Mouse (Mus musculus): Measurements from ENCODE around the gene BC048403. TPM values are rescaled to one million over a fixed set of nuclear protein-coding genes. Genes with fewer than 3 reads are reported as not detected.

BC048403 gene
- polyA plus RNA-seq, 1 experiment from 2014 or later = 2.0 TPM

DNA sequence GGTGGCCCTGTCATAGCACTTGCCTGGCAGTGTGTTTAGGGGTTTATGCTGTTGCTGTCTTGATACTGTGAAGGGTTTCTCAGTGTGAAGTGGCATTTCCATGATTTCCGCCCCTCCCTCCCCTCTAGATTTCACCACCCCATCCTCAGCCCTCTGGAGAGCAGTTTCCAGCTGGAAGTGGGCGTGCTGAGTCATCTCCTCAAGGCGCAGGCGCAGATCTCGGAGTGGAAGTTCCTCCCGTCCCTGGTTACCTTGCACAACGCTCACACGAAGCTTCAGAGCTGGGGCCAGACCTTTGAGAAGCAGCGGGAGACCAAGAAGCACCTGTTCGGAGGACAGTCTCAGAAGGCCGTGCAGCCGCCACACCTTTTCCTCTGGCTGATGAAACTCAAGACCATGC is 10.4 kb downstream of the BC048403 start:
- Histone ChIP-seq H3K9me3 (replicated peaks; ENCODE audit: control insufficient read depth, low read length) (no peaks in the 10 kb centered on the region), H3K27me3 (replicated peaks; ENCODE audit: control insufficient read depth, insufficient read depth, low read length) (no peaks in the 10 kb centered on the region), H3K36me3 (ENCODE audit: control insufficient read depth, insufficient read depth, low read length) (peaks cover 32% of the 10 kb centered on the region), H3K9ac (ENCODE audit: low read length) (no peak overlapping the region), H3K4me1 (ENCODE audit: control insufficient read depth, insufficient read depth, low read length) (no peaks in the 10 kb centered on the region), H3K4me3 (ENCODE audit: low read depth, low read length) (no peak overlapping the region), H3K4me2 (ENCODE audit: low read length) (no peak overlapping the region), H3K27ac (ENCODE audit: low read depth, low read length) (no peak overlapping the region)
- DNase-seq (ENCODE audit: low spot score) (no peak), ATAC-seq (no peak)
- WGBS = 93% methylated on average over 12 of the region's 12 CpGs

DNA sequence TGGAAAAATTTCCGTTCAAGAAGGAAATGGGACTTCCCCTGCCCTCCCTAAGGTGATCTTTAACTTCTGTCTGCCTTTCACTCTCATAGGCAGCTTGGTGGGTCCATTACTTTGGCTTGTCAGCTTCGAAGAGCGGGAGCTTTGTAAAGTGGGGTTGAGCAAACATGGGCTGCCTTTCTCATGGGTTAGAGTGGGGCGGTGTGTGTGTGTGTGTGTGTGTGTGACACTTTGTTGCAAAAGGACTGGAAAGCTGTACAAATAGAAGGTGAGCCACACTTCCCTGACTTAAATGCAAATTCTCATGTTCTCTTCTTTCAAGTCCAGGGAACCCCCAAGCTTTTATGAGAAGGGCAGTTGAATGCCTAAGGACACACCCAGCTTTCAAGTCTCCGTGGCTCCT is 14.5 kb downstream of the BC048403 start:
- H3K27ac ChIP-seq (ENCODE audit: low read depth, low read length) = no peak overlapping the region
- H3K4me2 ChIP-seq (ENCODE audit: low read length) = no peak overlapping the region
- ATAC-seq (no peak), DNase-seq (ENCODE audit: low spot score) (no peak)
- no peak overlapping the region for H3K9ac ChIP-seq (ENCODE audit: low read length)
- no peak overlapping the region for H3K4me3 ChIP-seq (ENCODE audit: low read depth, low read length)
- 0 out of 2 replicates have a peak, but pooled peaks cover 9% of the 10 kb centered on the region for H3K36me3 ChIP-seq (ENCODE audit: control insufficient read depth, insufficient read depth, low read length)
- H3K4me1 ChIP-seq (ENCODE audit: control insufficient read depth, insufficient read depth, low read length) = no peaks in the 10 kb centered on the region
- WGBS = 89% methylated on average over 5 of the region's 5 CpGs
- no peaks in the 10 kb centered on the region for H3K27me3 ChIP-seq (replicated peaks; ENCODE audit: control insufficient read depth, insufficient read depth, low read length)
- no peaks in the 10 kb centered on the region for H3K9me3 ChIP-seq (replicated peaks; ENCODE audit: control insufficient read depth, low read length)

DNA sequence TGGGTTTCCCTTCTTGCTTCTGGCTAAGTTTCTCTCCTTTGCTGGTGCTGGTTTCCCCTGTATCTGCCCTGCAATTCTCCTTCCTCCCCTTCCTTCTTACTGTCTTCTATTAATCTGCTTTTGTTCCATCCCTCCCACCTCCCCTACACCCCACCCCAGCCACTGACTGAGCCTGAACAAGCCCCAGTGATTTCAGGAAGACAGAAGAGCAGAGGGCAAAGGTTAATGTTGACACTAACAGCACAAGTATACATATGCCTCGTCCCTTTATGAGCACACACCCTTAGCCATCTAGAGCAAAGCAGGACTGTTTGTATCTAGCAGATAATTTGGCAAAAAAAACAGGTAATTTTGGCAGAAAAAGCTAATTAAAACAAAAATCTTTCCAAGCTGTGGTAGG is 16.1 kb downstream of the BC048403 start:
- Histone ChIP-seq H3K9me3 (replicated peaks; ENCODE audit: control insufficient read depth, low read length) (no peaks in the 10 kb centered on the region), H3K4me3 (ENCODE audit: low read depth, low read length) (no peak overlapping the region), H3K4me2 (ENCODE audit: low read length) (no peak overlapping the region), H3K4me1 (ENCODE audit: control insufficient read depth, insufficient read depth, low read length) (no peaks in the 10 kb centered on the region), H3K27ac (ENCODE audit: low read depth, low read length) (no peak overlapping the region), H3K27me3 (replicated peaks; ENCODE audit: control insufficient read depth, insufficient read depth, low read length) (no peaks in the 10 kb centered on the region), H3K36me3 (ENCODE audit: control insufficient read depth, insufficient read depth, low read length) (0 out of 2 replicates have a peak, but pooled peaks cover 9% of the 10 kb centered on the region), H3K9ac (ENCODE audit: low read length) (no peak overlapping the region)
- DNase-seq (ENCODE audit: low spot score) (no peak), ATAC-seq (no peak)
- 55% methylated on average over 1 of the region's 1 CpGs for WGBS

DNA sequence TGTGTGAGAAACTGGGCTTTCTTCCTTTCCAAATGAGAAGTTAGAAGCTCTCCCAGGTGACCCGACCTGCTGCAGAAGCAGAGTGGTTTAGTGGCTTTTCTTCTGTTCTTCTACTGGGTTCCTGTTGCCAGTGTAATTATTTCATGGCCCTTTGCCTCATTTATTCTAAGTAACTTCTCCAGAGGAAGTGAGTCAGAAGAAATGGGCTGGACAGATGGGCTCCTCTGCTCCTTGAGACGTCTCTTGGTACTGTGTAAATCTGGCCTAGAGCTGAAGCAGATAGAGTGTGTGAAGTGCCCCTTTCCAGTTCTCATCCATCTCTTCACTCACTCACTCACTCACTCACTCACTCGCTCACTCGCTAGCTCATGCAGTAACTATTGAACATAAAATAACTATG is 16.9 kb downstream of the BC048403 start:
- Histone ChIP-seq H3K4me2 (ENCODE audit: low read length) (no peak overlapping the region), H3K36me3 (ENCODE audit: control insufficient read depth, insufficient read depth, low read length) (0 out of 2 replicates have a peak, but pooled peaks cover 5% of the 10 kb centered on the region), H3K27ac (ENCODE audit: low read depth, low read length) (no peak overlapping the region), H3K27me3 (replicated peaks; ENCODE audit: control insufficient read depth, insufficient read depth, low read length) (no peaks in the 10 kb centered on the region), H3K4me1 (ENCODE audit: control insufficient read depth, insufficient read depth, low read length) (no peaks in the 10 kb centered on the region), H3K9me3 (replicated peaks; ENCODE audit: control insufficient read depth, low read length) (no peaks in the 10 kb centered on the region), H3K4me3 (ENCODE audit: low read depth, low read length) (no peak overlapping the region), H3K9ac (ENCODE audit: low read length) (no peak overlapping the region)
- no peak for ATAC-seq
- 82% methylated on average over 4 of the region's 4 CpGs for WGBS
- DNase-seq (ENCODE audit: low spot score) = no peak

DNA sequence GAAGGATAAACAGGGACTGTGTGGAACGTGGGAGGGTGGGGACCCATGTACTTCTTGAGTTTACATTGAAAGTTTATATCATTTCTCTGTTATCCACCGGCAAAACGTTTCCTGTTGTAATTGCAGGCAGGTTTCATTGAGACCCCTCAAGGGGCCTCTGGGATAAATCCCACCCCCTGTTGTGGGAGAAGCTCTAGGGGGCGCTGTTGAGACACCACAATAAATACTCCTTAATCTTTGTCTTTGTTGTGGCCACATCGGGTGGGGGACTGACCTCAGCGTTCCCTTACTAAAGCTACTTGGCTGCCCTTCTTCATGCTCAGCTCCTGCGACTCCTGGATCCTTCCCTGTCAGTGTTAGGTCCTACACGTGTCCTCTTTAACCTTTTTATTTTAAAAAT is 19.4 kb downstream of the BC048403 start:
- no peaks in the 10 kb centered on the region for H3K4me1 ChIP-seq (ENCODE audit: control insufficient read depth, insufficient read depth, low read length)
- WGBS = 46% methylated on average over 8 of the region's 8 CpGs
- no peaks in the 10 kb centered on the region for H3K27me3 ChIP-seq (replicated peaks; ENCODE audit: control insufficient read depth, insufficient read depth, low read length)
- H3K4me2 ChIP-seq (ENCODE audit: low read length) = no peak overlapping the region
- no peaks in the 10 kb centered on the region for H3K9me3 ChIP-seq (replicated peaks; ENCODE audit: control insufficient read depth, low read length)
- peak; percentile 16 for DNase-seq (ENCODE audit: low spot score)
- ATAC-seq = no peak
- no peak overlapping the region for H3K4me3 ChIP-seq (ENCODE audit: low read depth, low read length)
- no peak overlapping the region for H3K9ac ChIP-seq (ENCODE audit: low read length)
- H3K27ac ChIP-seq (ENCODE audit: low read depth, low read length) = no peak overlapping the region
- no peaks in the 10 kb centered on the region for H3K36me3 ChIP-seq (ENCODE audit: control insufficient read depth, insufficient read depth, low read length)

DNA sequence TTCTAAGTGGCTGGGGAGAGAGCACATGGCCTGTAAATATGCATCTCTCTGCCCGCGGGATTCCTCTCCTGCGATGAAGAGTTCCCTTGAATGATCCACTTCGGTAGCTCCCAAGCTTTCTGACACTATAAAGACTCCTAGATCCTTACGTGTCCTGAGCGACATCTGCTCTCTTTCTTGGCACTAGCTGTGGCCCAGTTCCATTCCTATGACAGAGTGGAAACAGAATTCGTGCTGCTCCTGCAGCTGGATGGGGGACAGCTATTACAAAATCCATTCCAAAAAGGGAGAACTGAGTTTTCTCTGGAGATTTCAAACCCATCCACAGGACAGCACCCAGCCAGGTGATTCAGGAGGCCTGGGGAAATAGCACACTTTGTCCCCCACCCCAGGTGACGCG is 22.4 kb downstream of the BC048403 start:
- H3K4me2 ChIP-seq (ENCODE audit: low read length) = no peak overlapping the region
- no peak overlapping the region for H3K9ac ChIP-seq (ENCODE audit: low read length)
- no peak overlapping the region for H3K4me3 ChIP-seq (ENCODE audit: low read depth, low read length)
- H3K4me1 ChIP-seq (ENCODE audit: control insufficient read depth, insufficient read depth, low read length) = peaks cover 5% of the 10 kb centered on the region; the same call in 1 of the 2 replicates
- ATAC-seq (no peak), DNase-seq (ENCODE audit: low spot score) (no peak)
- H3K27ac ChIP-seq (ENCODE audit: low read depth, low read length) = no peak overlapping the region
- H3K36me3 ChIP-seq (ENCODE audit: control insufficient read depth, insufficient read depth, low read length) = no peaks in the 10 kb centered on the region
- no peaks in the 10 kb centered on the region for H3K27me3 ChIP-seq (replicated peaks; ENCODE audit: control insufficient read depth, insufficient read depth, low read length)
- 92% methylated on average over 9 of the region's 9 CpGs for WGBS
- no peaks in the 10 kb centered on the region for H3K9me3 ChIP-seq (replicated peaks; ENCODE audit: control insufficient read depth, low read length)

DNA sequence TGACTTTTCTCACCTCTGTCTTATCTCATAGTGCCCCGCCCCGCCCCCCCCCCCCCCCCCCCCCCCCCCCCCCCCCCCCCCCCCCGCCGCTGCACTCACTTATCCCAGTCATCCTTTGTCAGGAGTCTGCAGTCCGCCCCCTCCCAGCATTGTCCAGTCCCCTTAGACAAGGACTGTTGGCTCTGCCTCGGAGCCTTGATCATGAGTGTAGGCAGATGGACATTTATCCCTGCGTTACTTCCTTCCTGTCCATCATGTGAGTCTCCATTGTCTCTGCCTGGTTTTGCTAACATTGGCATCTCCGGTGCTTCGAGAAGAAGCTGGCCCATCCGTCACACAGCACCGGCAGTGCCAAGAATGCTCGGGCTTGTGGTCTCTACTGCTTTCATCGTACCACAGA is 23.5 kb downstream of the BC048403 start:
- H3K4me2 ChIP-seq (ENCODE audit: low read length) = no peak overlapping the region
- ATAC-seq (no peak), DNase-seq (ENCODE audit: low spot score) (no peak)
- H3K27ac ChIP-seq (ENCODE audit: low read depth, low read length) = no peak overlapping the region
- peaks cover 5% of the 10 kb centered on the region; the same call in 1 of the 2 replicates for H3K4me1 ChIP-seq (ENCODE audit: control insufficient read depth, insufficient read depth, low read length)
- no peaks in the 10 kb centered on the region for H3K36me3 ChIP-seq (ENCODE audit: control insufficient read depth, insufficient read depth, low read length)
- no peak overlapping the region for H3K4me3 ChIP-seq (ENCODE audit: low read depth, low read length)
- no peaks in the 10 kb centered on the region for H3K9me3 ChIP-seq (replicated peaks; ENCODE audit: control insufficient read depth, low read length)
- H3K9ac ChIP-seq (ENCODE audit: low read length) = no peak overlapping the region
- 93% methylated on average over 10 of the region's 13 CpGs for WGBS
- H3K27me3 ChIP-seq (replicated peaks; ENCODE audit: control insufficient read depth, insufficient read depth, low read length) = no peaks in the 10 kb centered on the region

DNA sequence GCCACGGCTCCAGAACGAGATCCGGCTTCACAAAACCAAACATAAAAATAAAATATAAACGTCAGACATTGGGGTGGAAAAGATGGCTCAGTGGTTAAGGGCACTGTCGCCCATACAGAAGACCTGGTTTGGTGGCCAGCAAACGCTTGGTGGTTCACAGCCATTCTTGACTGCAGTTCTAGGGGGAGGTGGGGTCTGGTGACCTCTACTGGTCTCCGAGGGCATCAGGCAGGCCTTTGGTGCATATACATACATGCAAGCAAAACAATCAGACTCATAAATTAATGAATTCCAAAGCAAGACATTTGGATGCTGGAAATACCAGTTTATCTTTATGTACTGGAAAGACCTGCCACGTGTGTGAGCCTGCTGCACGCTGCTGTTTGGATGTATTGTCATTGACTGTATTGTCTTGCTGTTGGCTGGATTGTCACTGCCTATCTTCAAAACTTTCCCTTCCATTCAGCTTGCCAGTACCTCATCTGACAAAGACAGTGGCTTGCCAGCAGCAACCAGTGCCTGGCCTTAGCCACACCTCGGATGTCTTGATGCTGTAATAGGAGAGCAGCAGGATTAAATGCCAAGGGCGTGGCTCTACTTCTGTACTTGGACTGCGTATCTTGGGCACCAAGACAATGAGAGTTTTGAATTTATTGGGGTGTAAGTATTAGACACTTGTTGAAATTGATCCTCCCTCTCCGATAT is 24.9 kb downstream of the BC048403 start:
- 0 out of 2 replicates have a peak overlapping the region, but pooled peaks have one; percentile 23 for H3K4me2 ChIP-seq (ENCODE audit: low read length)
- no peak overlapping the region for H3K4me3 ChIP-seq (ENCODE audit: low read depth, low read length)
- DNase-seq (ENCODE audit: low spot score) (no peak), ATAC-seq (peak; percentile 58)
- H3K27me3 ChIP-seq (replicated peaks; ENCODE audit: control insufficient read depth, insufficient read depth, low read length) = no peaks in the 10 kb centered on the region
- H3K9me3 ChIP-seq (replicated peaks; ENCODE audit: control insufficient read depth, low read length) = no peaks in the 10 kb centered on the region
- WGBS = 77% methylated on average over 13 of the region's 13 CpGs
- H3K4me1 ChIP-seq (ENCODE audit: control insufficient read depth, insufficient read depth, low read length) = peaks cover 5% of the 10 kb centered on the region; the same call in 1 of the 2 replicates
- H3K27ac ChIP-seq (ENCODE audit: low read depth, low read length) = peak overlapping the region; percentile 53; the same call in 1 of the 2 replicates
- no peaks in the 10 kb centered on the region for H3K36me3 ChIP-seq (ENCODE audit: control insufficient read depth, insufficient read depth, low read length)
- H3K9ac ChIP-seq (ENCODE audit: low read length) = no peak overlapping the region
